Mouse (Mus musculus): ENCODE results near the gene Mknk2.

Gene Mknk2

GRCm38 (mm10) chr10:80692249-80693165 is 14.6 kb upstream of the Mknk2 start:
- no peak for DNase-seq (ENCODE audit: low spot score in 2 of 2)

DNA sequence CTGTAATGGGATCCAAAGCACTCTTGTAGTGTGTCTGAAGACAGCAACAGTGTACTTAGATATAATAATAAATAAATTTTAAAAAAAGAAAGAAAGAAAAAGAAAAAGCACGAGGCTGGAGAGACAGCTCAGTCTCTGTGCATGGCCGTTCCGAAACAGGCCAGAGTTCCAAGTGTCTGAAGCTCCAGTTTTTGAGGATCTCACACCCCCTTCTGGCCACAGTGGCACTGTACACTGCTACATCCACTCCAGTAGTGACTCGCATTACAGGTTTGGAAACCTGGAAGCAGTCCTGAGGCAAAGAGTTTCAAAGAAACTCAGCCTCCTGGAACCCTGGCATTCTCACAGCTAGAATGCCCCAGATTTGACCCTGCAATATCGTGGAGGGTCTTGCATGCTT is 9.9 kb upstream of the Mknk2 start:
- peak in 1 of 2 experiments; percentile 66 for DNase-seq (ENCODE audit: low spot score in 2 of 2)

- DNase-seq (ENCODE audit: low spot score in 2 of 2): no peak
Observed at GRCm38 (mm10) chr10:80686617-80687016, 8.7 kb upstream of the Mknk2 start.

DNA sequence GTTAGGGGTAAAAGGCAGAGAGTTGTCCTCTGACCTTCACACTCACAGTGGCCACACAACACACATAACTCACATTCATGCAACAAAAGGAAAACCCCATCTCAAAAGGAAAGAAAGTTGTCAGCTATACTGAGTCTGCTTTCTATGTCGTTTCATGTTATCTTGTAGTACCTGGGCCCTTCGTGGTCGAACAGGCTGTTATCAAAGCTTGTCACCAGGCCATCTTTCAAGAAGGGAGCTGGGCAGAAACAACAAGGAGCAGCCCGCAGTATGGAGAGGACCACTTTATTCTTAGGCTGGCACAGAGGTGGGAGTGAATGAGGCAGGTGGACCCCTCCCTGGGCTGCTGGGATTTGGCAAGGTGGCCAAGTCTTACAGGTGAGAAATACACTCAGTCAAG is 7.1 kb upstream of the Mknk2 start:
- no peak for DNase-seq (ENCODE audit: low spot score in 2 of 2)

- peak in 1 of 2 experiments; percentile 57 for DNase-seq (ENCODE audit: low spot score in 2 of 2)
Observed at GRCm38 (mm10) chr10:80684214-80684613, 6.3 kb upstream of the Mknk2 start.

- DNase-seq (ENCODE audit: low spot score in 2 of 2): no peak
Observed at GRCm38 (mm10) chr10:80683647-80684046, 5.7 kb upstream of the Mknk2 start.

GRCm38 (mm10) chr10:80682003-80682402 is 4.1 kb upstream of the Mknk2 start:
- no peak for DNase-seq (ENCODE audit: low spot score in 2 of 2)

GRCm38 (mm10) chr10:80680260-80680696 is 2.4 kb upstream of the Mknk2 start:
- DNase-seq (ENCODE audit: low spot score in 2 of 2): no peak

DNA sequence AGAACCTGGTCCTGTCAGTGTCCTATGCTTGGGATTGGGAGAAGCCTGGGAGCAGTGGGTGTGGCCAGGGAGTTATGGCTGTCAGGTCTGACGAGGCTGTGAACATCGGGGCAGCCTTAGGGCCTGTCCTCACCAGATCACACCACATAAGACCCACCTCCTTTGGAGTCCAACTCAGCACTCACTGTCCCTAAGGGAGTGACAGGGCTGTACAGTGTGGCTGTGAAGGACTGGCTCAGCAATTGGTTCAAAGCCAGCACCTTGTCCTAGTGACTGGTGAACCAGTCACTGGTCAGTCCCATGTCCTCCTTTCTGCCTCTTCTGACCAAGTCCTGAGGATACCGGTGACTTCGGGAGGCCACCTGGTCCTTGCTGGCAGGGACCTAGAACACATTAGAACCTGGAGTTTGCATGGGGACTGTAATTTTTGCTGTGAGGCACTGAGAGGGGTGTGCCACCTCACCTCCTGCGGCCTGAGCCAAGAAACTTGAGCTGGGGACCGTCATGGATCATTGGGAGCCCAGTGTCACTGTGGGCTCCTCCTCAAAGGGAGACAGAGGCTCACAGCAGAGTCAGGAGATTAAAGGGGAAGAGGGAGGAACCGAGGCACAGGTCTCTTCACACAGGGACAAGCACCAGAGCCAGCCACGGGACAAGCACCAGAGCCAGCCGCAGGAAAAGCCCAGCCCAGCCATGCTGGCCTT is 1.8 kb upstream of the Mknk2 start:
- no peak for DNase-seq (ENCODE audit: low spot score in 2 of 2)

DNA sequence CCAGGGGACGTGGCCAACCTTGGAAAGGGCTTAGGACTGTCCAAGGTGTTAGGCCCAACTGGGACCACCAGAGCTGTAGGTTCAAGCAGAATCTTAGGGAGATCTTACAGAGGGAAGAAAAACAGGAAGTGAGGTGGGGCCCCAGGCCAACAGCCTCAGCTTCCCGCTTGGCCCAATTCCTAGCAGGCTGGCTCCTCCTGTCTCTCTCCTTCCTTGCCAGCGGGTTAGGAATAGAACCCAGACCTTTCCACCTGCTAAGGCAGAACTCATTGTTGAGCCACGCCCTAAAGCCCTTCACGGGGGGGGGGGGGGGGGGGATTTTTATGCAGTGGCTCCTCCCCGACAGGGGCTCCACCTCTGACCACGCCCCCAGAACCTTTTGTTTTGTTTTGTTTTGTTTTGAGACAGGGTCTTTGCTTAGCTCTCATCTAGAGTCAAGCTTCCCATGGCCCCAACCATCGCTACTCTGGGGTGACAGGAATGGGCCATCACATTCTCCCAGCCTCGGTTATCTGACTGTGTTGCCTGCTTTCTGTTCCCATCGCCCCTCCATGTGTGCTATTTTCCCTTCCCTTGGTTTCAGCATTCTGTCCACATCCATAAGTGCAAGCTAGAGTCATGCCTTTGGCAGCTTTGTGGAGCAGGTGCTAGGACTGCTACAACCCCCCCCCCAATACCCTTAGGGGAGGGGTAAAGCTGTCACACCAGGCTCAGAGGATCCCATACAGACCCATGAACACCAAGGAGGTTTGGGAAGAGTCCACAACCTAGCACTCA is 877 bp upstream of the Mknk2 start:
- no peak for DNase-seq (ENCODE audit: low spot score in 2 of 2)

DNA sequence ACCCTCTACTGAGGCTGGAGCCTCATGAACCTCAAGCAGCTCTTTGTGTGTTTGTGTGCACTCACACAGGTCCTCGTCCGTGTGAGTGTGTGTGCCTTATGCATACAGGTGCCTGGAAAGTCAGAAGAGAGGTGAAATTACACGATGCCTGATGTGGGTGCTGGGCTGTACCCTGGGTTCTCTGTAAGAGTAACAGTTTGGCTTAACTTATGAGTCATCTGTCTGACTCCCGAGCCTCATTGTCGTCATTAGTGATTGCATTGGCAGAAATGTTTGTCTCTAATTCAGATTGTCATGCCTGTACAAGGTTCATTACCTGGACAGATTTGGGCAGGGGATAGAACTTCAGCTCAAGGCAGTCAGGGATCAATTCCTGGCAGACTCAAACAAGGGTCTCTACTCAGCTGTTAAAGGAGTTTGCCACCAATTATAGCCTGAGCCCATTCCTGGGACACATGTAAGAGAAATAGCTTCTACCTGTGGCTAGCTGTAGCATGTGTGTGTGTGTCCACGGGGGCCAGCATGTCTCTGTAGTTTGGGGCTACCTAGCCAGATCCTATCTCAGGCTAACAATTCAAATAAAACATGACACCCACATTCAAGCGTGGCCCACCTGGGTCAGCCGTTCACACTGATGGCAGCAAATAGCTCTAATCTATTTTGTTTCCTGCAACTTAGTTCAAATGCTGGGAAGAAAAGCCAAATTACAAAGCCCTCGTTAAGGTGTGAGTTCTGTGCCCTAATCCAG is 610 bp downstream of the Mknk2 start:
- no peak for DNase-seq (ENCODE audit: low spot score in 2 of 2)

GRCm38 (mm10) chr10:80676198-80676928 is 1.5 kb downstream of the Mknk2 start:
- DNase-seq (ENCODE audit: low spot score in 2 of 2): peak; percentile 98 to 99

- DNase-seq (ENCODE audit: low spot score in 2 of 2): no peak
Observed at GRCm38 (mm10) chr10:80675405-80676197, 2.3 kb downstream of the Mknk2 start.

- no peak for DNase-seq (ENCODE audit: low spot score in 2 of 2)
Observed at GRCm38 (mm10) chr10:80674851-80675404, 3.0 kb downstream of the Mknk2 start.

DNA sequence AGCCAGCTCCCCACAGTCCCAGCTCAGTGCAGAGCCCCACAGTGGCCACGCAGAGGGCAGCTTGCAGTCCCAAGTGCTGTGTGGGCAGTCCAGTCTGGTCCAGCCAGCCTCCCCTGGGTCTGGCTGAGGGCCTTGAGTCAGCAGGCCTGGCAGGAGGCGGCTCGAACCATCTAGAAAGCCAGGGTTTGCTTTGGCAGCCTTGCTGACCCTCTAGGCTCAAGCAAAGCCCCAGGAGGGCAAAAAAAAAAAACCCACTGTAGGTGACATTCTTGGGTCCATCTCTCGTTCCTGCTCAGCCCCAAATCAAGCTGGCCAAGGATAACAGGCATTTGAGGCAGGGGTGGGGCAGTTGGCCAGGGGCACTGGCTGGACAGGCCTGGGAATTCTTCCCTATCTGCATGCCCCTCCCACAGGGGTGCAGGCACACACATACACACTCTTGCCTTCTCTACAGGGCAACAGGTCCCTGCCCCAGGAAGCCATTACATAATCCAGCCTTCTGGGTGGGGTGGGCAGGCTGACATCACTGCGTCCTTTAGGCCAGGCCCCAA is 3.7 kb downstream of the Mknk2 start:
- DNase-seq (ENCODE audit: low spot score in 2 of 2): no peak

DNA sequence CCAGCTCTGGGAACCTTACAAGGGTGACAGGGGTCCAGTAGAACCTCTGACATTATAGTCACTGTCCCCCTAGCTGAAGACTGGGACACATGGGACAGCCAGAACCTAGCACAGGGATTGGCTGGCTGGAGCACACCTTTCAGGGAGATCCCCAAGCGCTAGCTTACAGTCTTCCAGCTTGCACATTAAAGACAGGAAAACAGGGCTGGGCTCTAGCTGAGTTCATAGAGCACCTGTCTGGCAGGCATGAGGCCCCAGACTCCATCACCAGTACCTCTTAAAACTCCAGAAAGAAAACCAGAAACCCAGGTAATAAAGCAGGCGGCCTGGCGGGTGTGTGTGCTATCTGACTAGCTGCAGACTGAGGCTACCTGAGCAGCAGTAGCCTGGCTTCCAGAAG is 4.2 kb downstream of the Mknk2 start:
- DNase-seq (ENCODE audit: low spot score in 2 of 2): no peak

DNA sequence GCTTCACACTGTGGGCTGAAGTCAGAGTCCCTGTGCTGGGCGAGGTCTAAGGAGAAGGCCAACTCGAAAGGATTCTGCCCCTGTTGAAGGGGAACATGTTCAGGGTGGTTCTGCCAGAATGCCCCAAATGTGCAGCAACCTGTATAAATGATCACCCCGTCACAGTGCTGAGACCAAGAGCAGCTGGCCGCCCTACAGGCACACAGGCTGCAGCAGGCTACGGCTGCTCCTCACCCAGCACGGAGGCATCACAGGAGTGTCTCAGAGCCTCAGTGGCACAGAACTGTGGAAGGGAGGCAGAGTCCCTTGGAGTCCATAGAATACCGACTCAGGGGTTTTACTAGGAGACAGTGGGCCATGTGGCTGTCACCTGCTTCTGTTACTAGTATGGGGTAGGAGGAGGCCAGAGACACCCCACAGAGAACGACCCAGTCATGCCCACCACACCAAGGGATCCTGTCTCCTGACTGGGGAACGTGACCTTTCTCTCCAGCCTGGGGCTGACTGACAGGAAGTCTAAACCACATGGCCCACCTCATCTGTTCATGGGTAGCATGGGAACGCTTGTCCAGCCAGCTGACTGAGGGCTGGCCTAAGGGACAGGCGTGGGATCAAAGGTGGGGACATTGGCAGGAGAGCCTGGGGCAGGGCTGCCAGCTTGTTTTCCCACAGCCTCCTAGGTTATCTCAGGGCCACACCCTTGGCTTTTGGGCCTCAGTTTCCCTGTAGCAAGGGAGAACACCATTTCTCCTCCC is 5.8 kb downstream of the Mknk2 start:
- DNase-seq (ENCODE audit: low spot score in 2 of 2): no peak

DNA sequence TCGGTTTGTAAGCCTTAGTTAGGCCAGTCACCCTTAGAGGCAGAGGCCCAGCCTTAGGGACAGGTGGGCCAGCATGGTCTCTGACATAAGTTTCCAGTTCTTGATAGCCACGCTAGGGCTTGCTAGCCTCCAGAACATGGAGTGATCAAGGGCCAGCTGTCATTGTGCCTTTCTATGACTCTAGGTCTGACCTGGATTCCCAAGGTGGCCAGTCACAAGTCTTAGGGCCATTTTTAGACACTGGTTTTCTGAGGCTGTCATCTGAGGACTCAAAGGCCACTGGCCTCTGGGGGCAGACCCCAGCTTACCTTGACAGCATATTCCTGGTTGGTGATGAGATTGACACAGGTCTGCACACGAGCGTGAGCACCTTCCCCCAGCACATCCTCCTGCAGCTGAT is 6.7 kb downstream of the Mknk2 start:
- no peak for DNase-seq (ENCODE audit: low spot score in 2 of 2)

GRCm38 (mm10) chr10:80670531-80670930 is 7.4 kb downstream of the Mknk2 start:
- DNase-seq (ENCODE audit: low spot score in 2 of 2): no peak
